Mouse (Mus musculus) stomach, embryonic 14.5 days (tissue): Measurements from ENCODE around the gene Gm5105. TPM values are rescaled to one million over a fixed set of nuclear protein-coding genes. Genes with fewer than 3 reads are reported as not detected.

Experiments
- ATAC-seq: fragments of 200-750 bp; cut with Nextera tagmentation; 2 replicates; pipeline ENCODE4 v1.8.0; 2017; ENCODE audit warnings: low read depth, moderate TSS enrichment; ENCODE audit not compliant: insufficient number of reproducible peaks, insufficient read depth, low FRiP score
- H3K27ac ChIP-seq: fragments of 300-500 bp; sonication (generic); 2 replicates; pipeline ENCODE4 v1.5.1; 2014; ENCODE audit warnings: mild to moderate bottlenecking, low read length, moderate library complexity, mixed read lengths
- H3K27me3 ChIP-seq: fragments of 300-500 bp; sonication (generic); 2 replicates; pipeline ENCODE4 v1.6.1; 2014; ENCODE audit warnings: low read length, control low read depth, mixed read lengths; ENCODE audit not compliant: control insufficient read depth, insufficient read depth
- H3K36me3 ChIP-seq: fragments of 300-500 bp; sonication (generic); 2 replicates; pipeline ENCODE4 v1.6.1; 2014; ENCODE audit warnings: mild to moderate bottlenecking, control low read depth, low read length, moderate library complexity, mixed read lengths; ENCODE audit not compliant: control insufficient read depth, insufficient read depth
- H3K4me1 ChIP-seq: fragments of 300-500 bp; sonication (generic); 2 replicates; pipeline ENCODE4 v1.6.1; 2014; ENCODE audit warnings: low read length, control low read depth, mixed read lengths; ENCODE audit not compliant: control insufficient read depth, insufficient read depth
- H3K4me2 ChIP-seq: fragments of 300-500 bp; sonication (generic); replicated peaks from 2 replicates; pipeline ENCODE4 v1.6.1; 2014; ENCODE audit warnings: low read depth, low read length, control low read depth
- H3K4me3 ChIP-seq: fragments of 300-500 bp; sonication (generic); 2 replicates; pipeline ENCODE4 v1.5.1; 2014; ENCODE audit warnings: low read depth, low read length, control low read depth
- H3K9ac ChIP-seq: fragments of 300-500 bp; sonication (generic); replicated peaks from 2 replicates; pipeline ENCODE4 v1.6.1; 2014; ENCODE audit warnings: low read depth, mild to moderate bottlenecking, control low read depth, low read length, moderate library complexity, mixed read lengths
- H3K9me3 ChIP-seq: fragments of 300-500 bp; sonication (generic); 2 replicates; pipeline ENCODE4 v1.6.1; 2016; ENCODE audit warnings: low read depth, low read length, control low read depth; ENCODE audit not compliant: control insufficient read depth
- WGBS: fragments of 180-500 bp; shearing (Covaris S2); extraction: QIAGEN DNeasy Blood & Tissue Kit; methylation state at CpG from one replicate; pipeline ENCODE4 v1.1.7; 2014; 5-methylcytosine and 5-hydroxymethylcytosine counted together
- polyA plus RNA-seq: library from polyadenylated mRNA; unstranded; fragments of >200 nt; fragmentation: Nextera tagmentation; extraction: Ambion mirVana; gene quantifications from 2 replicates; pipeline ENCODE4 v1.2.1, GENCODE M21; 2014

The Gm5105 gene
- polyA plus RNA-seq, 1 experiment from 2014 or later: not detected

DNA sequence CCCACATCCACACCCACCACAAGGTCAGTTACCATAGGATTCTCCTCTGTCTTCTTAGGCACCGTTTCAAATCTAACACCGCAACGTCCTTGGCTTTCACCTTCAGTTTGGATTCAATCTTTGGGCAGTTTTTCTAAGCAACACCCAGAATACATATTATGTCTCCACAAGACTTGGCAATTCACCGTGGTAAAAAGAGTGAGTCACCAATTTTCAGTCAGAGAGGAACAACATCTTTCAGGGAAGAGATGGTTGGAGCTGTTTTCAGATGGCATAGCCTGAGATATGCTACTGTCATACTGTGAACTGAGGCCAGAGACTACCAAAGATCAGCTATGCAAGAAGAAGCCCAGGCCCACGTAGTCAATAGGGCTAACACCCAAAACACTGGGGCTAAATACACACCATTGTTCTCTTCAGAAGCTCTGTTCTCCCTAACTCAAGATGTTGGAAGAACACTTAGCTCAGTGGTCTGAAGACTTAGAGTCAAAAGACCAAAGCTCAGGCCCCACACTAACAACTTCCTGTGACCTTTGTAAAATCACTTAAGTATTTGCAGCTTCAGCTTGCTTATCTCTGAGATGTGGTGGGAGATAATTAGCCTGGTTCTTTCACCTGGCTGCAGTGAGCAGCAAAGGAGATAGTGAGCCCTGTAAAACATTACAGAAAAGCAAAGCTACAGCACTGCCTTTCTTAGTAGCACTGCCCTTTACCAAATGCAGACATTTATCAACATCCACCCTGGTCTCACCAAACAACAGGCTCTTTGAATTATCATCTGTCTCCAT is 39.4 kb downstream of the Gm5105 start:
- H3K4me2 ChIP-seq: no peak overlapping the region
- no peak for ATAC-seq
- no peaks in the 10 kb centered on the region for H3K9me3 ChIP-seq
- no peaks in the 10 kb centered on the region for H3K27me3 ChIP-seq
- H3K4me1 ChIP-seq: no peaks in the 10 kb centered on the region
- H3K4me3 ChIP-seq: no peak overlapping the region
- no peak overlapping the region for H3K9ac ChIP-seq
- 79% methylated on average over 5 of the region's 5 CpGs for WGBS
- no peaks in the 10 kb centered on the region for H3K36me3 ChIP-seq
- H3K27ac ChIP-seq: no peak overlapping the region

GRCm38 (mm10) chr3:138026286-138026685 is 40.9 kb downstream of the Gm5105 start:
- ATAC-seq: no peak
- no peaks in the 10 kb centered on the region for H3K36me3 ChIP-seq
- H3K9me3 ChIP-seq: no peaks in the 10 kb centered on the region
- H3K9ac ChIP-seq: no peak overlapping the region
- no peak overlapping the region for H3K4me2 ChIP-seq
- H3K27ac ChIP-seq: no peak overlapping the region
- H3K4me3 ChIP-seq: no peak overlapping the region
- no peaks in the 10 kb centered on the region for H3K4me1 ChIP-seq
- WGBS: 66% methylated on average over 10 of the region's 10 CpGs
- H3K27me3 ChIP-seq: no peaks in the 10 kb centered on the region

DNA sequence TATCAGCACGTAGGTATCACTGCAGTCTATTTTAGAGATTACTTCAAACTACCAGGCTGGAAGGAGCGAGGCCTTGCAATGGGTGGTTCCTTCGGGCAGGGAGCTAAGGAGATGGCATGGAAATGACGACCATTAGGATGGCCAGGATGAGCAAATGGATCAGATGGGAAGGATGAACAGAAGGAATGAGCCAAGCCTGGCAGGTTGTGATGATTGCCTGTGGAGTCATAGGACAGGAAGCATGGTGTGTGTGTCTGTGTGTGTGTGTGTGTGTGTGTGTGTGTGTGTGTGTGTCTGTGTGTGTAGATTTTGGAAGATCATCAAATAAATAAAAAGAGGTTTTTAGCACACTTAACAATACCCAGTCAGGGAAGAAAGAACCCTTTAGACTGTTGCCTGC is 44.5 kb downstream of the Gm5105 start:
- WGBS: 83% methylated on average over 4 of the region's 4 CpGs

GRCm38 (mm10) chr3:138022003-138022402 is 45.2 kb downstream of the Gm5105 start:
- 70% methylated on average over 4 of the region's 4 CpGs for WGBS
- Histone ChIP-seq H3K27ac (no peak overlapping the region), H3K9me3 (no peaks in the 10 kb centered on the region), H3K4me3 (no peak overlapping the region), H3K4me1 (no peaks in the 10 kb centered on the region), H3K4me2 (no peak overlapping the region), H3K27me3 (no peaks in the 10 kb centered on the region), H3K9ac (no peak overlapping the region), H3K36me3 (no peaks in the 10 kb centered on the region)
- ATAC-seq: no peak

More for the DNA sequence above, 44.5 kb downstream of the Gm5105 start:
- Histone ChIP-seq H3K36me3 (no peaks in the 10 kb centered on the region), H3K9me3 (no peaks in the 10 kb centered on the region), H3K4me1 (no peaks in the 10 kb centered on the region), H3K4me3 (no peak overlapping the region), H3K27me3 (no peaks in the 10 kb centered on the region), H3K9ac (no peak overlapping the region), H3K27ac (no peak overlapping the region), H3K4me2 (no peak overlapping the region)
- ATAC-seq: no peak

GRCm38 (mm10) chr3:138016810-138017209 is 50.4 kb downstream of the Gm5105 start:
- WGBS: 94% methylated on average over 12 of the region's 12 CpGs
- H3K9ac ChIP-seq: no peak overlapping the region
- H3K4me1 ChIP-seq: no peaks in the 10 kb centered on the region
- no peak overlapping the region for H3K27ac ChIP-seq
- H3K27me3 ChIP-seq: no peaks in the 10 kb centered on the region
- H3K4me3 ChIP-seq: no peak overlapping the region
- no peak for ATAC-seq
- no peak overlapping the region for H3K4me2 ChIP-seq
- no peaks in the 10 kb centered on the region for H3K9me3 ChIP-seq
- H3K36me3 ChIP-seq: no peaks in the 10 kb centered on the region

GRCm38 (mm10) chr3:138014725-138015124 is 52.5 kb downstream of the Gm5105 start:
- Histone ChIP-seq H3K27ac (no peak overlapping the region), H3K4me1 (no peaks in the 10 kb centered on the region), H3K9me3 (no peaks in the 10 kb centered on the region), H3K27me3 (no peaks in the 10 kb centered on the region), H3K36me3 (no peaks in the 10 kb centered on the region), H3K4me3 (no peak overlapping the region), H3K9ac (no peak overlapping the region), H3K4me2 (no peak overlapping the region)
- no peak for ATAC-seq
- WGBS: 62% methylated on average over 2 of the region's 2 CpGs

GRCm38 (mm10) chr3:138012351-138012750 is 54.8 kb downstream of the Gm5105 start:
- no peak overlapping the region for H3K4me2 ChIP-seq
- no peaks in the 10 kb centered on the region for H3K36me3 ChIP-seq
- no peak for ATAC-seq
- H3K9ac ChIP-seq: no peak overlapping the region
- H3K27me3 ChIP-seq: no peaks in the 10 kb centered on the region
- no peak overlapping the region for H3K27ac ChIP-seq
- 22% methylated on average over 4 of the region's 4 CpGs for WGBS
- H3K4me1 ChIP-seq: no peaks in the 10 kb centered on the region
- H3K4me3 ChIP-seq: no peak overlapping the region
- no peaks in the 10 kb centered on the region for H3K9me3 ChIP-seq

DNA sequence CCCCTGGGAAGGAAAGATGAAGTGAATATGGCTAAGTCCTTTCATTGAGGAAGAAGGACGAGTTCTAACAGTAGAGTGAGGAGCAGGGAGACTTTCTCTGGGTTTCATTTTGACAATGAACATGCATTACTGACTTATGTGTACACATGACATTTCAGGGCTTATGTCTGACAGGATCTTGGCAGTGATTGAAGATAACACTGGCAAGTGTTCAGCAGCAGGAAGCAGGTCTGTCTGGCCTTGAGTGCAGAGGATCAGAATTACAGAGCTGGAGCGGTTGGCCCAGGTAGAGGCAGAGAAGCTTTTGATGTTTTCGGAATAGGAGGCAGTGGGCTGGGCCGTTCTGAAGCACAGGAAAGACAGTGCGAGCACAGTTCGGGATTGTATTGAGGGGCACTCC is 59.0 kb downstream of the Gm5105 start:
- no peaks in the 10 kb centered on the region for H3K36me3 ChIP-seq
- H3K4me1 ChIP-seq: no peaks in the 10 kb centered on the region
- 45% methylated on average over 6 of the region's 6 CpGs for WGBS
- no peak overlapping the region for H3K27ac ChIP-seq
- no peak overlapping the region for H3K4me2 ChIP-seq
- H3K9ac ChIP-seq: no peak overlapping the region
- 0 out of 2 replicates have a peak, but pooled peaks have one; percentile 53 for ATAC-seq
- H3K9me3 ChIP-seq: no peaks in the 10 kb centered on the region
- H3K27me3 ChIP-seq: no peaks in the 10 kb centered on the region
- H3K4me3 ChIP-seq: no peak overlapping the region

GRCm38 (mm10) chr3:138006896-138007295 is 60.3 kb downstream of the Gm5105 start:
- no peak overlapping the region for H3K4me2 ChIP-seq
- WGBS: 47% methylated on average over 3 of the region's 3 CpGs
- H3K27ac ChIP-seq: no peak overlapping the region
- H3K27me3 ChIP-seq: no peaks in the 10 kb centered on the region
- H3K9me3 ChIP-seq: no peaks in the 10 kb centered on the region
- H3K9ac ChIP-seq: no peak overlapping the region
- ATAC-seq: no peak
- H3K36me3 ChIP-seq: no peaks in the 10 kb centered on the region
- H3K4me3 ChIP-seq: no peak overlapping the region
- H3K4me1 ChIP-seq: no peaks in the 10 kb centered on the region
